Mouse (Mus musculus): ENCODE data around the gene Zhx3.

- no peak for TF ChIP-seq POLR2A (IDR thresholded peaks at IDR 0.05; ENCODE audit: control insufficient read depth, extremely low read depth, insufficient read depth, low read length, poor library complexity)
- TF ChIP-seq CTCF (IDR thresholded peaks at IDR 0.05; ENCODE audit: borderline replicate concordance, control insufficient read depth, extremely low read depth, insufficient read depth, low read length, poor library complexity) = no peak
Observed at GRCm38 (mm10) chr2:160764386-160764785, 108.4 kb downstream of the Zhx3 start.

Data from thymus, adult 2 months (tissue).